Mouse (Mus musculus) liver, adult 2 months (tissue): Measurements from ENCODE around the gene Usp18.
A peak's percentile ranks its signal among the peaks of the same experiment; 100 is the strongest.

ENCODE experiments used
- CTCF ChIP-seq: fragments of 200-500 bp; IDR thresholded peaks from 2 replicates; pipeline ENCODE4 v1.5.1; 2011; ENCODE audit warnings: low read depth, low read length, control low read depth
- POLR2A ChIP-seq: fragments of 200-500 bp; IDR thresholded peaks from 2 replicates; pipeline ENCODE4 v1.6.1; 2011; ENCODE audit warnings: low read length, control low read depth; ENCODE audit not compliant: insufficient read depth; ENCODE audit errors: extremely low read depth

GRCm38 (mm10) chr6:121304630-121305029 is 58.9 kb downstream of the Usp18 start:
- TF ChIP-seq CTCF: no peak
- 0 out of 2 replicates have a peak, but pooled peaks have one; percentile 5 for TF ChIP-seq POLR2A
